Mouse (Mus musculus): ENCODE measurements around the gene Atp11a.

Atp11a gene

DNA sequence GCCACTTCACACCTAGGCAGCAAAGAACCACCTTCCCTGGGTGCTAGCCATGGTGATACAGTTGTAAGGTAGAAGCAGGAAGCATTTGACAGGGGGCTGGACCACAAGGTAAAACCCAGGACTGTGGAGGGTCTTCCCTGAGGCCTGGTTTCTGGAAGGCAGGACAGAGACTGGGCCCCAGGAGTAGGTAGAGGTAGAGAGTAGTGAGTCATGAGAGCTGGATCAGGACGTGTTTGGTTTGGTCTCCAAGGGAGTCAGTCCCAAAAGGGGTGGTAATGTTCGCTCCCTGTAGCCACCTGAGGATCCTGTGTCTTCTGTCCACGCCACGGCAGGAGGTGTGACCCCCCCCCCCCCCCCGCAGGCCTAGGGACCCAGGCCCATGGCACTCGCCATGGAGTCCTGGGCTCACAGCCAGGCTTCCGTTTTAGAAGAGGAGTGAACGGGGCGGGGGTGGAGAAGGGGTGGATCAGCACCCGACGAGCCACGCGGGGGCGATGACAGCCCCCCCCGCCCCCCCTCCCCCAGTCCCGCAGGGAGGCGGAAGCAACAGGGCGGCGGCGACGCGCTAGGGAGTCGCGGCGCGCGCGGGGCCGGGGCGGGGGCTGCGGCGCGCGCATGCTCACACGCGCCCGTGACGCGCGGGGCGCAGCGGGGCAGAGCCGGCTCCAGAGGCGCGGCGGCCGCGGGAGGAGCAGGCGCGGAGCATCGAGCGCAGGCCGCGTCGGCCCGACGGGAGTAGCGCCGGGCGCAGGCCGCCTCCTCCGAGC is at the start of gene Atp11a:
Gene Atp11a, plus strand, starts transcription at position 624 of the 767 bp plus-strand sequence.
- peak; percentile 52 to 54 for DNase-seq (ENCODE audit: low spot score in 2 of 2)

DNA sequence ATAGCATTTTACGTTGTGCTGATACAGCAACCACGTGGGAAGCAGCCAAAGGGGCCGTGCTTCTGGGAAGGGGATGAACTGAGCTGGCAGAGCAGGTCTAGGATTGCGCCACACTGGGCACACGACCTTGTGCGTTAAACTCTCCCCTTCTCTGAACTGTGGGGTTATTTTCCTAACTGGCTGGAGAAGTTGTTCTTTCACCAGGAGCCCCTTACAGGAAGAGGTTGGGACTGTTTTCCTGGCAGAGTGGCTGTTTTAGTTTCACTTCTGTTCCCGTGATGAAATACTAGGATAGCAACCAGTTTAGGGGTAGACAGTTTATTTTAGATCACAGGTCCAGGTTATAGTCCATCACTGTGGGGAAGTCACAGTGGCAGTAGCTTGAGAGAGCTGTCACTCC is 45.2 kb upstream of the Atp11a start:
- DNase-seq (ENCODE audit: low spot score in 2 of 2), result no peak

DNA sequence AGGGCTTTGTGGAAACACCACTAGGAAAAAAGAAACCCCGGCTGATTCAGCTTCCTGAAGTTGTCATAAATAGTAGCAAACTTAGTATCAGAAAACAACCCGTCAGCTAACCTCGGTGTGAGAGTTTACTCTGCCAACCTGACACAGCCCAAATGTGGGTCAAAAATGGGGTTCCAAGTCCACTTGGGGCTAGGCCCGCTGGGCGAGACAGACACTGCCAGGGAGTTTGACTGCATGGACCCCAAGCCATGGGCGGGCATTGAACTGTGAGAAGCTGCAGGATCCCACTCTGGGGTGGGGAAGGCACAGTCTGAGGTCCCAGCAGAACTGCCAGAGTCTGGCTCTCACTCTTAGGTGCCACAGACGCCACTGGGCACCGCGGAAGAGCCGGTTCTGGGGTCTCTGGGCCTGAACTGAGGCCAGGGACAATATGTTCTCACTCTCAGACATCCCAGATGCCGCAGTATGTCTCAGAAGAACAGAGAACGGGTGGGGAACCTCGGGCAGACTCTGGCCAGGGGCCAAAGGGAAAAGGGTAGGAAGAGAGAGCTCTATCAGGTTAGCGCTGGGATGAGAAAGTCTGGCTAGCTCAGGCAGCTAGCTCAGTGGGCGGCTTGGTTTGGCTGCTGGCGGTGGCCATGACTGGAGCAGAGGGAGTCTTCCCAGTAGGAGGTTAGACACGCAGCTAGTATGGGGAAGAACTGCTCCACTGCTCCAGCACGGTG is 40.8 kb upstream of the Atp11a start:
- DNase-seq (ENCODE audit: low spot score in 2 of 2), result no peak

DNA sequence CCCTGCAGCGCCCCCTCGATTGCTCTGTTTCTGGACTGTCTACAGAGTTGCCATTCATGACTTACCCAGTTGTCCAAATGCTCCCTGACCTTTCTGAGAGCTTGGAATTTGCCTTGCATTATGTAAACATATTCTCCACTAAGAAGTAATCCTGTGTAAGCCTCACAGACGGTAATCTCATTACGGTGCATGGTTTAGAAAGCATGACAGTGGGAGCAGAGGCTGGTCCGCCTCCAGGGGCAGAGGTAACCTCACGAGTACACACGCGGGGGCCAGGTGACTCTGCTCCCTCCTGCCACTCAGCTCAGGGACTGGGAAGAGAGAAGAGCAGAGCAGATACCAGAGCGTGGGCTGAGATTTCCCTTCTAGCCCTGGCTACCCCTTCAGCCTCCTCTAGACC is 37.7 kb upstream of the Atp11a start:
- no peak for DNase-seq (ENCODE audit: low spot score in 2 of 2)

DNA sequence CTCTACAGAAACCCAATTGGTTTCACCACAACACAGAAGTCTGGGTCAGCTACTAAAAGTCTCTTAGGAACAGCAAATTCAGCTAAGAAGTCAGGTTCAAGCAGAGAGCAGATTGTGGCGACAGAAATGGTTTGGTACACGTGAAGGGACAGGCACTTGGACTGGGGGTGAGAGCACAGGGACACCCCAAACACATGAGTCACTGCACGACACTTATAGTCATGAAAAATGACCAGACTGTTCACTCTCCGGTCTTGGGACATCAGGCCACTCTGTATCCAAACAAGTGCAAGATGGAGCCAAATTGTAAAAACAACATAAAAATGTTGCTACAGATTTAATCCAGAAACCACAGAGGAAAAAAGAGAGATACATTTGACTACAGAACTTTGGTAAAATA is 28.2 kb upstream of the Atp11a start:
- DNase-seq (ENCODE audit: low spot score in 2 of 2), result no peak

DNA sequence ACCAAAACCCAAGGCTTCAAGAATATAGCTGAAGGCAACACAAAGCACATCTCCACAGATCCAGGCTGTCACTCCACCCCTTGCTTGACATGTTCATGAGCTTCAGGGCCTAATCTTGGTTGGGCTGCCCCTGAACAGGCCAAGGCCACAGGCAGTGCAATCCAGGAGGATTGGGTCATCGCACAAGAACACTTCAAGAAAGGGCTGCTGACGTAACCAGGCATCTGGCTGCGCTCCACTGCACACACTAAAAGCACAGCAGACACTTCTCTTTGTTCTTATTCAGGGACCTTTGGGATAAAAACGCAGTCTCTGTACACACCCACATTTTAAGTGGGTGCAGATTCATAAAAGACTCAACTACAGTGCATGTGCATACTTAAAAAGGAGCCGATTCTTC is 26.0 kb upstream of the Atp11a start:
- DNase-seq (ENCODE audit: low spot score in 2 of 2), result peak; percentile 11 to 25

DNA sequence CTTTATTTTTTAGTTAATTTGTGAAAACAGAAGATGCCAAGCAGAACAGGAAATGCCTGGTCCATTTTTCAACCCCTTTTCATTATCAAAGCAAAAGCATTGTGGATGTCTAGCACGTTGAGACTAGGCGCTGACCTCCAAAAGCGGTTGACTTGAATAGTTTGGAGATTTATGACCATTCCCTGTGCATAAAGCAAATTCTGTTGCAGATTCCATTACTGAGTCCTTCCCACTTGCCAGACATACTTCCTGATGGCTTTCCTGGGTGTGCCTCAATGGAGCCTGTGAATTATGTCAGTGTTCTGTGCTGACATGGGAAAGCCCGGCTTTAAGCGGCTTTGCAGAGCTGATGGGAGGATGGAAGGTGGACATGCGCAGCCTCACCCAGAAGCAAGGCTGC is 24.4 kb upstream of the Atp11a start:
- no peak for DNase-seq (ENCODE audit: low spot score in 2 of 2)

DNA sequence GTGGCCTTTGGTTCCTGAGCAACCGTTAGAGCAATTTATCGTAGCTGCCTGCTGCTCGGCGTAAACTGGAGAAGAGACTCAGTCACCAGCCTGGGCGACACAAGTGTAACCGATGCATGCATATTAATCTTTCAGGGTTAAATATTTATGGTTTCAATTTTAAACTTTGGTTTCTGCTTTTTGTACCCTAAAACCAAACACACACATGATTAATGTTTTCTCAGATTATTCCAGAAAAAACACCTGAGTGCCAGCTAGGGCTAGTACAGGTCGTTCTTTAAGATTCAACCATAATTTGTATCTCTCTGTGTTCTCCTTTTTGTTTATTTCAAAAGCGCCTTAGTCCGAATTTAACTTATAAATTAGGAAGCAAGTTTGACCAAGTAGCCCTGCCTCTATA is 17.7 kb upstream of the Atp11a start:
- no peak for DNase-seq (ENCODE audit: low spot score in 2 of 2)

DNA sequence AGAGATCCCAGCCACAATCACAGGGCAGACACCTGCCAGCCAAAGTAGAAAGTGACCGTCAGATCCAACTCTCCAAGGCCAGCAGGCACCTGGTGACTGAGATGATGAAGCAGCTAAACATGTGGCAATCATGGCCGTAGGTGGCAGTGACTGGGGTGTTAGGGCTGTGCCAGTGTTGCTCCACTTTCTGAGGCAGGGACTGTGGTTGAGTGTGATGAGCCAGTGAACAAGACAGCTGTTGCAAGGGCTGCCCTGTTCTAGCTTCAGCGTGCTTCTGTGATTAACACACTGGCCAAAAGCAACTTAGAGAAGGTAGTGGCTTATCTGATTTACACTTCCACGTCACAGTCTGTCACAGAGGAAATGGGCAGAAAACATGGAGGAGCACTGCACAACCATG is 13.4 kb upstream of the Atp11a start:
- DNase-seq (ENCODE audit: low spot score in 2 of 2), result no peak

DNA sequence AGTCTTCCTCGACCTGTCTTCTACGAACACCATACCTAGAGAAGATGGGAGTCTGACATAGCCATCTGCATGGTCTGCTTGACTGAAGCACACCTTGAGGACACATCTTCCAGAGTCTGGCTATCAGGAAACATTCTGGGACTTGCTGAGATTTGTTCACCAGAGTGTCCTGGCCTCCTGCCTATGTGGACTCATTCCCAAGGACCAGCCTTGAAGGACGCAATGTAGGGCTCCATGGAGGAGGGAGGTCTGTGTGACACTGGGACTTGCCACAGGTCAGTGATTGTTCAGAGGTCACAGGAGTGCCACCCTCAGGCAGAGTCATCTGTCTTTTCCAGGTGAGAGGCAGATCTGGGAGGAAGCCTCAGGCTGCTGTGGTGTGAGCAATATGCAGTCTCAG is 8.6 kb upstream of the Atp11a start:
- no peak for DNase-seq (ENCODE audit: low spot score in 2 of 2)

DNA sequence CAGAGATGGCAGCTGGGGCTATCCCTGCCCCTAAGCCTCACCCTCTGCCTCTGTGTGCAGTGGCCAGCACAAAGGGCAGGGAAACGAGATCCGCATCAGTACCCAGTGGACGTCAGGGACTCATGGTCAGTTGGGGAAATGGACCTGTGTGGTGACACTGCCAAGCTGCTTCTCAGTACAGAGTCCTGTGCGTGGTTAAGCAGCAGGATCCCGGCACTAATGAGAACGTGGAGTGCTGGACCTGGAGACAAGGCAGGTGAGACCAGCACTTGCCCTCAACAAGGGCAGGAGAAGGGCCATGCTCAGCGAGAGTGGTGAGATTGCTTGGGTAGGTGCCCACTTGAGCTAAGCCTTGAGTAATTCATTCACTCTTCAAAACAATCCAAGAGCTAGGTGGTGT is 7.7 kb upstream of the Atp11a start:
- DNase-seq (ENCODE audit: low spot score in 2 of 2), result no peak

DNA sequence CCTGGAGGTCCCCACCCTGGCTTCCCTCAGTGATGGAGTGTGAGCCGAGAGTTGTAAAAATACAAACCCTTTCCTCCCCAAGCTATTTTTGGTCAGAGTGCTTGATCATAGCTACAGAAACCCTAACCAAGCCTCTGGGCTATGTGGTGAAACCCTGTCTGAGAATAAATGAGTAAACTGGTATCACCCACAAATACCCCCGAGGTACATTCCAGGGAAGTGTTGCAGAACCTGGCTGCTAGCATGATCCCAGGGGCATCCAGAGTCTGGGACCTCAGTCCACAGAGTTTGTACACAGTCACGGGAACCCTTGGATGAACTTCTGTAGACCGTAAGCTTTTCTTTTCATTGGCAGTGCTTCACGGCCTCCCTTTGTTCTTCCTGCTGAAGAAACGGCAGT is 3.8 kb upstream of the Atp11a start:
- no peak for DNase-seq (ENCODE audit: low spot score in 2 of 2)

DNA sequence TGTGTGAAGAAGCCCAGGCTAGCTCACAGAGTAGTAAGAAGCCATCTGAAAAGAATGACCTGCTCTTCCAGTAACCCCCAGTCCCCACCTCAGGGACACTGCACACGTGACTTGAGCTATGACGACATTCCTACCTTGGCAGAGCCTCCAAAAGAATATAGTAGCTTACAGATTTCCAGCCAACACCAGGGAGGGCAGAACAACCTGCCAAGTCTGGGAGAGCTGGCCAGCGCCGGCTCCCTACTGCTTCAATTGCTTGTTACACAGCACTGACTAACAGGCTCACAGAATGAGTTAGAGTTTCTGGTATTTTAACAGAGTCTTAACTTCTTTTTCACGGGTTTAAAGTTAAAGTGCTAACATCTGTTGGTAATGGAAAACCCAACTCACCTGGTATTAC is 2.7 kb upstream of the Atp11a start:
- no peak for DNase-seq (ENCODE audit: low spot score in 2 of 2)

DNA sequence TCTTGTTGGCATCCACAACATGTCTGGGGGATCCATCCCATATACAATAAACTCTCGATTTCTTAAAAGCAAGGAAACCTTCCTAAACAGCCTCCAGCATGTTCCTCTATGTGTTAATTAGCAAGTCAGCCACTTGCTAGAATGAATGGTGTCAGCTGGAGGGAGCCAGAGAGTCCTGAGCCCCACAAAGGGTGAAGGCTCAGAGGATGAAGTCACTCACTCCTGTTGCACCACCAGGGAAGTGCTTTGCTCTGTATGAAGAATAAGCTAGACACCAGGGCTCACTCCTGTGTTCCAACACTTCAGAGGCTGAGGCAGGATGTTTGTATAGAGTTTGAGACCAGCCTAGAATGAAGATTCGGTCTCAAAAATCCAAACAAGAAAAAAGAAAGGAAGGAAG is 1.5 kb upstream of the Atp11a start:
- DNase-seq (ENCODE audit: low spot score in 2 of 2), result no peak

DNA sequence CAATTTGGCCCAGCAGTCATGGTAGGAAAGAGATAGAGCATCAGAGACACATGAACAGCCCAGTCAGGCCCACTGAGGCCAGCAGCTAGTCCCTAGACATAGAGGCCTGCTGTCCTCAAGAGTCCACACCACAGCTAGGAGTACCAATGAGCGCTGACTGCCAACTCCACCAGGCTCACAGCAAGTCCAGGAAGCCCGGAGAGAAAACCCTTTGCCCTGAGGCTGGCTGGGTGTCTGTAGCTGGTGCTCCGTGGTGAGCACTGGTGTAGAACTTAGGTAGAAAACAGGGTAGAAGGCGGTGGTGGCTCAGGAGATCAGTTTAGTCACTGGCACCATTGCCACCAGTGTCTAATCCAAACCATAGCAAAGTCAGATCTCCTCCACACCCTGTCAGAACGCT is 988 bp upstream of the Atp11a start:
- no peak for DNase-seq (ENCODE audit: low spot score in 2 of 2)

DNA sequence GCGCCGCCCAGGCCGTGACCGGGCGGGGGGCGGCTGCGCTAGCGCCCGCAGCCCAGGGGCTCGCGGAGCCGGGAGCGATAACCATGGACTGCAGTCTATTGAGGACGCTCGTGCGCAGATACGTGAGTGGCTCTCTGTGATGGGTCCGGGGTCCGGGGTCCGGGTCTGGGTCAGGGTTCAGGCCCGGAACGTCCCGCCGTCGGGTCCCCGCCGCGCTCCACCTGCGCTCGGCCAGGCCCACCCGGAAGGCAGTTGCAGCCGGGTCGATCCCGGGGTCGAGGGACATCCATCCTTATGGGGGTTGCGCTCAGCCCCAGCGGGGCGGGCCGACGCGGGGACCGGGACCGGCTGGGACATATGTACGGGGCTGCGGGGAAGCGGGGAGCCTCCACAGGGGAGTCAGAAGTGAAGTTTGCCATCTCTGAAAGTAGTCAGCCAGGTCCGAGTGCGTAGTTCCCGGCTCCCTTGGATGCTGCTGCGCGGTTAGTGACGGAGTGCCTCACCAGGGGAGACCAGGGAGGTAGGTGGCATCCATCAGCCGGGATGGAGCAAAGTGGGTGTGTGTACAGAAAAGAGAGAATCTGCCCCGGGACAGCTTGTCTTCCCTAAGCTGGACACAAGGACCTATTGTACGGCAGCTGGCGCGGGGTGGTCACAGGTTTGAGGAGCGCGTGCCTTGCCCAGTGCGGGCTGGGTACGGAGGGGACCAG is 572 bp downstream of the Atp11a start:
- no peak for DNase-seq (ENCODE audit: low spot score in 2 of 2)

DNA sequence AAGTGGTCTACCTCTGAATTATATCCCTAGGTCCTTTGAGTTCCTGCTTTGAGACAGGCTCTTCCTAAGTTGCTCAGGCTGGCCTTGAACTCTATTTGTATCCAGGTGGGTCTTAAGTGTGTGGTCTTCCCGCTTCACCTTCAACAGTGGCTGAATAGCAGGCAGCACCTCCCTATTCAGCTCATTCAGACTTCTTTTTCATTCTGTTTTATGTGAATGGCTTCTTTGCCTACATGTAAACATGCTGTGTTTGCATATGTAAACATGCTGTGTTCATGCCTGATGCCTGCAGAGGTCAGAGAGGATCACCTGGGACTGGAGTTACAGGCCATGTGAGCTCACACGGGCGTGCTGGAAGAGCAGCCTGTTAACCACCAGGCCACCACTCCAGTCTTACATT is 3.1 kb downstream of the Atp11a start:
- no peak for DNase-seq (ENCODE audit: low spot score in 2 of 2)

DNA sequence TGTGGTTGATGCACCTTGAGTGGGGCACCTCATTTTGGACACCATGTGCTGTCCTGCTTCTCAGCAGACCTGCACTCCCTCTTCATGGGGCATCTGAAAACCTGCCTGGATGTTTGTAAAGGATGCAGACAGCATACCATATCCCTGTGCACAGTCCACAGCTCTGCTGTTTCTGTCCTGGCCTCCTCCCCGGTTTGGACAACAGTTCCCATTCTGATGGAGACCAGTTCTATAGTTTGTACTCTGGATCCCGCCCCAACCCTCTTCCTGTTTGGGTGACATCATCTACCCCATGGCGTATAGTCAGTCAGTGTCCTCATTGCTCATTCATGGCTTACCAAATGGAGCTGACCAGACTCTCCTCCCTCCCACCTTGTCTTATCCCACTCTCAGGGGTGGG is 5.1 kb downstream of the Atp11a start:
- DNase-seq (ENCODE audit: low spot score in 2 of 2), result no peak

DNA sequence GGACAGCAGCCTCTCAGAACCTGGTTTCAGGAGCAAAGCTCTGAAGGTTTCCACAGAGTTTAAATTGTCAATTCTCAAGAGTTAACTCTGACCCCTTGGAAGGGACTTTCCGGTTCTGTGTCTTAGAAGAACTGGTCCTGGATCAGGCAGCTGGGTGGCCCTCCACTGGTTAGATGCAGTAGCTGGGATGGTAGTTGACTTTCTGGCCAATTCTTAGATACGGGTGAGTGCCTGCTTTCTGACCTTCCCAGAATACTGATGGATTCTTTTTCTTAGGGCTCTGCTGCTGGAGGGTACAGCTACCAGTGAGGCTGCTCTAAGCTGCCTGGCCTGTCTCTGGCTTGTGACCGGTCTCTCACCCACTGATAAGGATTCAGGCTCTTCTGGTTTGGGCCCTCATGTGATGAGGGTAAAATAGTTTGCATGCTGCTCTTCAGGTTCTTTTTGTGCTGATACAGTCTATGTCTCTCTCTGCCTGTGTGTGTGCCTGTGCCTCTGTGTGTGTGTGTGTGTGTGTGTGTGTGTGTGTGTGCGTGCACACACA is 6.8 kb downstream of the Atp11a start:
- DNase-seq (ENCODE audit: low spot score in 2 of 2), result no peak

DNA sequence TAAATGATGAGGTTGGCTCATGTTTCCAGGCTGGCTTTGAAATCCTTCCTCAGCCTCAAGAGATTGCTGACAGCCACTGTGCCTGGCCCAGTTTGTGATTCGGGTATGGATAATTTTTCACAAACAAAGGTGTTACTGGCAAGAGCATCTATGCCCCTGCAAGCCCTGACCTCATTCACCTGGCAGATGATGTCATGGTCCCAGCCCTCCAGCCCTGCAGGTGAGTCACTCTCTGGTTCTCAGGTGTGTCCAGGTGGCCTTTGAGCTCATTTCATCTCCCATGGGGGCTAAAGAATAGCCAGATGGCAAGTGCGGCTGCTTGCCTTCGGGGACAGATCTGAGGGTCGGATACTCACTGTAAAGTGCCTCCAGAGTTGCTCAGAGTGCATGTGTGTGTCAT is 8.2 kb downstream of the Atp11a start:
- DNase-seq (ENCODE audit: low spot score in 2 of 2), result no peak

DNA sequence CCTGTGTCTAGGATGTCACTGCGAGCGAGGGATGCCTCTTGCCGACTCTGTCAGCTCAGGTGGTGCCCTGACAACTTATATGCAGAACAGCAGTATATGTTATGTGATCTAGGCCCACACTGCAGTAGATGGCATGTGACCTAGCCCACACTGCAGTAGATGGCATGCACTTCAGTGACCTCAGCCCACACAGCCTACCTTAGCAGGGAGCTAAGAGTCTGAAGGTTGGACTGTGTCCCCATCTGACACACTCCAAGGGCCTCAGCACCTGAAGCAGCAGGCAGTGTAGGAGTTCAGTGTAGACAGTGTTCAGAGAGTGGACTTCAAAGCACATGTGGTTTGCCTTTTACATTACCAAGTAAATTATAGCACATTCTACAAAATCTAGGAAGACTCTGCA is 10.4 kb downstream of the Atp11a start:
- no peak for DNase-seq (ENCODE audit: low spot score in 2 of 2)

DNA sequence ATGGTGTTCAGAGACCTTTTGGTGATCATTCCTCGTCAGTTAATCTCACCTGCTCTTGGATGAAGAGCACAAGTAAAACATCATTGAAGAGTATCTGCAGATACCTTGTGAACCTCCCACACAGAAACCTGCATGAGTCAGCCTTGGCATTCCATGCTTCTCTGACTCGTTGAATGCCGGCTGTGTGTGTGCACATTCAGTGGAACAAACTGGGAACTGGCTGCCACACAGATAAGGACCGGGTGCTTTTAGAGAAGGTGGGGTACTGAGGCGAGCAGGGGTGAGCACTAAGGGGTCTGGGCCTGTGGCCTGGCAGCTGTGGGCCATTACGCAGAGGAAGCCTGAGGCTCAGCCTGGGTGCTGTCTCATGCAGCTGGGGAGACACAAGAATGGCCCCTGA is 11.9 kb downstream of the Atp11a start:
- DNase-seq (ENCODE audit: low spot score in 2 of 2), result no peak

DNA sequence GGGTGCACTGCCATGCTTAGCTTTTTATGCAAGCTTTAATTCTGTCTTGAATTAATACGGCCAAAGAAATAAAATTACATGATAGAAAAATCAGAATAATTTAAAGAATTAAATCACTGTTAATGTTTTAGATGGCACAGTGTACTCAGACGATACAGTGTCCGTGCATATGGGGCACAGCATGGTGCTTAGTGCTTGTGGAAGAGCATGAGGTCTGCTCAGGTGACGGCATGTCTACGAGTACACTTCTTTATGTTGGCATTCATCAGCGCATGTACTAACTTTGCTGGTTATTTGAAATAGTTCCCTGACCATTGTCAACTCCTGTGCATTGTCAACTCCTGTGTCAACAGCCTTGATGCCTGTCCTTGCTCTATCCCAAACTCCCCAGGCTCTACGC is 12.5 kb downstream of the Atp11a start:
- DNase-seq (ENCODE audit: low spot score in 2 of 2), result no peak

All from right cerebral cortex, postnatal 36 days (tissue).